Comparison of ENCODE assay signal across 1 mouse cellular context in the genomic region with DNA sequence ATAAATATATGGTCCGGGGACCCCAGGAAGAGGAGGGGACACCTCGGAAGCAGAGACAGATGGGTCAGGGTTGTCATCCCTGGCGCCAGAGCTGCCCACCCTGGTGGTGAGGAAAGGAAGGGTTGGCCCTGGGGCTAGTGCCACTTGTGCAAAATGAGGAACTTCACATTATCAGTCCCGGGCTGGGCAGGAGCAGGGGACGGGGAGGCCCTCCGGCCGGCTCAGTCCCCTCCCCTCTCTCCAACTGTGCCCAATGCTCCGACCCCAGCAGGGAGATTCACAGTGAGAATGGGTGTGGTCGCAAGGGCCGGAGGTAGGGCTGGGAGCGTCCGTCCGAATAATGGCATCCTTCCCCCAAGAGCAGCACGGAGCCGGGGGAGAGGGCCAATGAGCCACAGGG.
TF ChIP-seq lines count a peak whose summit lies in the region.

No protein-coding gene starts in this region.

TF ChIP-seq in MEL, 35 proteins besides CTCF, POLR2A, EP300 and RAD21 (continued from another document):
- 0 out of 2 replicates have a peak, but pooled peaks have one; percentile 8 for TF ChIP-seq UBTF (IDR thresholded peaks at IDR 0.05; ENCODE audit: borderline replicate concordance, insufficient read depth, low read depth, low read length)
- peak; percentile 43; the same call in 1 of the 2 replicates for TF ChIP-seq SIN3A (IDR thresholded peaks at IDR 0.05; ENCODE audit: low read length)
- TF ChIP-seq SMC3 (IDR thresholded peaks at IDR 0.05; ENCODE audit: low read depth, low read length) = peak; percentile 56
- peak; percentile 59; the same call in 1 of the 2 replicates for TF ChIP-seq GATA1 (IDR thresholded peaks at IDR 0.05; ENCODE audit: low read depth, low read length)
- 0 out of 2 replicates have a peak, but pooled peaks have one; percentile 36 for TF ChIP-seq RCOR1 (IDR thresholded peaks at IDR 0.05; ENCODE audit: low read depth, low read length)
- TF ChIP-seq MEF2A (IDR thresholded peaks at IDR 0.05; ENCODE audit: extremely low read depth, insufficient replicate concordance, low read depth, low read length, poor library complexity, severe bottlenecking) = no peak
- no peak for TF ChIP-seq MAFK (IDR thresholded peaks at IDR 0.05; ENCODE audit: borderline replicate concordance, low read depth, low read length)
- TF ChIP-seq MAX (IDR thresholded peaks at IDR 0.05; ENCODE audit: low read length) = 0 out of 2 replicates have a peak, but pooled peaks have one; percentile 24
- TF ChIP-seq MYC (IDR thresholded peaks at IDR 0.05; ENCODE audit: low read depth, low read length) = no peak
- TF ChIP-seq NRF1 (IDR thresholded peaks at IDR 0.05; ENCODE audit: insufficient read depth, low read depth, low read length, poor library complexity, severe bottlenecking) = no peak
- no peak for TF ChIP-seq USF2 (IDR thresholded peaks at IDR 0.05; ENCODE audit: borderline replicate concordance in 1 of 2, insufficient read depth in 1 of 2, low read depth in 1 of 2, low read length in 2 of 2)
- no peak for TF ChIP-seq JUND (IDR thresholded peaks at IDR 0.05; ENCODE audit: low read depth, low read length)
